Mouse (Mus musculus): ENCODE measurements around the gene Rin2. TPM values are rescaled to one million over a fixed set of nuclear protein-coding genes. Genes with fewer than 3 reads are reported as not detected.
A peak's percentile ranks its signal among the peaks of the same experiment; 100 is the strongest.

Gene Rin2
- polyA plus RNA-seq, 1 experiment from 2014 or later, result 16.0 TPM

DNA sequence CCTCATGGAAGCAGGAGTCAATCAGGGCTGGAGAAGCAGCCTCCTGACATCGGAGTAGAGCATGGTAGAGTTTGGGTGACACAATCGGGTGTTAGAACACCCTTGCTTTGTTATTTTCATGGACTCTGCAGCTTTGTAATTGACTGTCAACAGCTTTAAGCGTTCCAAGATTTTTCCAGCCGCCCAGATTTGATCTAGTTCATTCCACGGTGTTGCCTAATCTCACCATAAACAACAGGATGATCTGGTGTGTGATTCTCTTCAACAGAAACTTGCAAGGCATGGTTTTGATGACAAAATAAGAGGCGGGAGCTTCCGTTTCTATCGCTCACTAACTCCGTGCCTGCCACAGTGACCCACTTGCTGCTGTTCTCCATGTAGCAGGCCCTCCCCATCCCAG, 180.8 kb downstream of the Rin2 start:
- no peak for DNase-seq (ENCODE audit: low spot score)
- H3K4me1 ChIP-seq (replicated peaks), result peaks cover 23% of the 10 kb centered on the region
- H3K36me3 ChIP-seq, result no peaks in the 10 kb centered on the region
- no peak overlapping the region for H3K27ac ChIP-seq
- no peak overlapping the region for H3K4me3 ChIP-seq
- H3K9me3 ChIP-seq, result no peaks in the 10 kb centered on the region
- WGBS, result 92% methylated on average over 9 of the region's 9 CpGs
- no peaks in the 10 kb centered on the region for H3K27me3 ChIP-seq (ENCODE audit: insufficient read depth, poor library complexity, severe bottlenecking)

DNA sequence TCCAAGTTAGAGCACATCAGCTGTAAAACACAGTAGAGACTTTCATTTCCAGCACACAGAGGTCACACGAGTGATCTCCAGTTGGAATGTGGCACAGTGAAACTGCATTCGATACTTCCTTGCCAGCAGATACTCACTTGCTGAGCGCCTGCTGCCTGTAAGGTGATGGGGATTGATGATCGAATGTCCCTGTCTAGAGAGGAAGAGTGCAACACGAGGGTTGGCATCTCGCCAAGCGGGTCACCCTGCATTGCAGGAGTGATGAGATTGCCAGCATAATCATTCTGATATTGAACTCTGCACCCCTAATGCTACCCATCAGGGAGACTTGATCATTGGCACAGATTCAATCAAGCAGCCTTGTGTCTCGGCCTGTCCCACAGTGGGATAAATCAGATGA, 182.8 kb downstream of the Rin2 start:
- Histone ChIP-seq H3K4me1 (replicated peaks) (peaks cover 36% of the 10 kb centered on the region), H3K27ac (no peak overlapping the region), H3K4me3 (no peak overlapping the region), H3K36me3 (no peaks in the 10 kb centered on the region), H3K9me3 (no peaks in the 10 kb centered on the region), H3K27me3 (ENCODE audit: insufficient read depth, poor library complexity, severe bottlenecking) (no peaks in the 10 kb centered on the region)
- 88% methylated on average over 8 of the region's 8 CpGs for WGBS
- no peak for DNase-seq (ENCODE audit: low spot score)

DNA sequence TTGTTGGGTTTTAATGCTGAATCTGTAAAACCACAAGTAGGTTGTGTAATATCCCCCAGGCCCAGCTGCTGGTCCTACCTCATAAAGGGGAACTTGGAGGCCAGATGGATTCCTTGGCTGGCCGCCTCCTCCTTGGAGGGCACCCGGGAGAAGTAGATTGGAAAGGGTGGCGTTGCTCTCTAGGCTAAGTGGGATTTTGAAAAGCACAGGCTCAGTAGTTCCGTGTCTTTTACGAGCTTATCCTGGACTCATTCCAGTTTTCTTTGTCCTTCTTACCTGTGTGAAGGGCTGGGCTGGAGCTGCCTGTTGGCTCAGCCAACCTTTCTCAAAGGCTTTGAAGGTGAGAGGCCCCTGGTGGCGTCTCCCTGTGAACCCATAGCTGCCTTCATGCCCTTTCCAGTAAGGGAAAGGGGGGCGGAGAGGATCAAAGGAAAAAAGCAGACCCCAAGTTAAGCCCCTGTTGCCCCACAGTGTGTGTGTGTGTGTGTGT, 184.5 kb downstream of the Rin2 start:
- Histone ChIP-seq H3K9me3 (no peaks in the 10 kb centered on the region), H3K4me3 (peak overlapping the region; percentile 53; the same call in 1 of the 2 replicates), H3K36me3 (no peaks in the 10 kb centered on the region), H3K4me1 (replicated peaks) (peaks cover 36% of the 10 kb centered on the region), H3K27ac (peak overlapping the region; percentile 86), H3K27me3 (ENCODE audit: insufficient read depth, poor library complexity, severe bottlenecking) (no peaks in the 10 kb centered on the region)
- WGBS, result 58% methylated on average over 7 of the region's 7 CpGs
- no peak for DNase-seq (ENCODE audit: low spot score)

DNA sequence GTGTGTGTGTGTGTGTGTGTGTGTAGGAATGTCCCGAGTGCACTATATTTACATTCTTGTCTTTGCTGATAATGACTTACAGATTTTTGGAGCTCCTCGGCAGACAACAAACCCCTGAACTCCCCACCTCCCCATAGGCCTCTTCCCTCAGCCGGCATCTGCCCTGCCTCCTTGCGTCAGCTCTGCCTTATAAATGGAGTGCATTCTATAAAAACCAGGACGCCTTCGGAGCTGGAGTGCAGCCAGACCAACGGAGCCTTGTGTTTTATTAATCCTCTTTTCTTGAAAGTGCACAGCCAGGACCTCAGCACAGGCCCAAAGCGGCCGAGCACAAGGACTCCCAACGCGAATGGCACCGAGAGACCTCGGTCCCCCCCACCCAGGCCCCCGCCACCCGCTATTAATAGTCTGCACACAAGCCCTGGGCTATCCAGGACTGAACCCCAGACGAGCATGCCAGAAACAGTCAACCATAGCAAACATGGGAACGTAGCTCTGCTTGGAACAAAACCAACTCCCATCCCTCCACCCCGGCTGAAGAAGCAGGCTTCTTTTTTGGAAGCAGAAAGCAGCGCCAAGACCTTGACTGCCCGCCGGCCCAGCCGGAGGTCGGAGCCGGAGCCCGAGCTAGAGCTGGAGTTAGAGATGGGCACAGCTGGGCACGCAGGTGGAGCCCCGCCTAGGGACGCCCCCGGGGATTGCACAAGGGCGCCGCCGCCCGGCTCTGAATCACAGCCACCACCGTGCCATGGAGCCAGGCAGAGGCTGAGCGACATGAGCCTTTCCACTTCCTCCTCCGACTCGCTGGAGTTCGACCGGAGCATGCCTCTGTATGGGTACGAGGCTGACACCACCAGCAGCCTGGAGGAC, 185.2 kb downstream of the Rin2 start:
- peak; percentile 68 for DNase-seq (ENCODE audit: low spot score)
- peak overlapping the region; percentile 86 for H3K27ac ChIP-seq
- H3K36me3 ChIP-seq, result no peaks in the 10 kb centered on the region
- peak overlapping the region; percentile 53 for H3K4me3 ChIP-seq
- H3K27me3 ChIP-seq (ENCODE audit: insufficient read depth, poor library complexity, severe bottlenecking), result no peaks in the 10 kb centered on the region
- H3K9me3 ChIP-seq, result no peaks in the 10 kb centered on the region
- WGBS, result 11% methylated on average over 40 of the region's 40 CpGs
- peaks cover 36% of the 10 kb centered on the region for H3K4me1 ChIP-seq (replicated peaks)

DNA sequence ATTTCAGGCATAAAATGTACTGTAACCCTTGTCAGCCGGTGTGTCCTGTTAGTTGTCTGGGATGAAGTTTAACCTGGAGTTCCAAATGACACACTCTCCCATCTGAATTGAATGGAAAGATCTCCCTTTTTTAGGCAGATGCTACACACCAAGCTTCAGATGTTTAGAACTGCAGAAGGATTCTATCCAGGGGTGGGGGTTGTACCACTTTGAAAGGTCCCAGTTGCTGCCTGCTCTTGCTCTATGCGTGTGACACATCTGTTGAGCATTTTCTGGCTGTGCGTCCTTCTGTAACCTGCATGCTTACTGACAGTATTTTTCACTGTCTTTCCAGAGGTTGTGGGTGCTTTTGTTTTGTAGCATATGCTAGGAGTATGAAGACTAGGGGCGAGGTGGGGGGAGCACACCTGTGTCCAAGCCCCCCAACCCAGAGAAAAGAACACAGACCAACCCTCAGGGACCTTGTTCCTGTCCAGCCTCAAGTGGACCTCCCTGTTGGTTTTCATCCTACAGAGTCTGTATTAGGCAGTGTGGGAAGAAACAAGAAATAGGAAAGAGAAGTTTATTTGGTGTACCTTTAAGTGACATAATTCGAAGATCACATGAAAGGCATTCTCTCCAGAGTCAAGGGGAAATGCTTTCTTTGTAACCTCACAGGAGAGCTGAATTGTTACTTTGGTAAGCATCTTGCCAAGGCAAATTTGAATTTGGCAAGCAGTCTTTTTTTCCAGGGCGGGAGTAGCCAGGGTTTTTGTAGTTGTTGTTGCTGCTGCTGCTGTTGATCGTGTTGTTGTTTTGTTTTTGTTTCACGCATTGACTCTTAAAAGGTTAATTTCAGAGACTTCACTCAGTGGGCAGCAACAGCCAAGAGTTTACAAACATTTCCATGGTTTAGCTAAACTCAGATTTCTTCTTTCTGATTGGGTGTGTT, 186.4 kb downstream of the Rin2 start:
- H3K4me1 ChIP-seq (replicated peaks), result peaks cover 36% of the 10 kb centered on the region
- H3K27ac ChIP-seq, result peak overlapping the region; percentile 86
- no peaks in the 10 kb centered on the region for H3K36me3 ChIP-seq
- peak overlapping the region; percentile 53 for H3K4me3 ChIP-seq
- no peaks in the 10 kb centered on the region for H3K9me3 ChIP-seq
- WGBS, result 62% methylated on average over 8 of the region's 8 CpGs
- no peak for DNase-seq (ENCODE audit: low spot score)
- H3K27me3 ChIP-seq (ENCODE audit: insufficient read depth, poor library complexity, severe bottlenecking), result no peaks in the 10 kb centered on the region

DNA sequence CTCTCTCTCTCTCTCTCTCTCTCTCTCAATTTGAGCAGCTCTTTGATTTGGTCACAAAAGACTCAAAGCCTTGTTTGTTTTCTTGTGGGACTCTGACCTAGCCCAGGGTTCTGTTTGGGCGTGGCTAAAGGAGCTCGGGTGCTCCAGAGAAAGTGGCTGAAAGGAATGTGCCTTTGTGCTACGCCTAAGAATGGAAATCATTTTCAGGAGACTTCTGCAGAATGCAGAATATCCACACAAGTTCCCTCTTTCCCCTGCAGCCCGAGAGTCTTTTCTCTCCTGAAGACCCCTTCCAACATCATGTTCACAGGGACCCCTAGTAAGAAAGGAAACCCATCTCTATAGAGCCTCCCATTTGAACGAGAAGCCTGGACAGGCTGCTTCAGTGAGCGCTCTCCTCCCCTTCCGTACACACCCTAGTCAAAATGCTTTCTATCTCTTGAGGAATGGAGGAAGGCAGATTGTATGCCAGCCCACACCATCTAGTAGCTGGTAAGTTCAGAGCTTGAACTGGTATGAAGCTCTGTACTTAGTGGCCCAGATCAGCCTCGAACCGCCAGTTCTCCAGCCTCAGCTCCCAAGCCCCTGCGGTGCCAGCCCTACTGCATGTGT, 187.3 kb downstream of the Rin2 start:
- Histone ChIP-seq H3K9me3 (no peaks in the 10 kb centered on the region), H3K36me3 (no peaks in the 10 kb centered on the region), H3K27me3 (ENCODE audit: insufficient read depth, poor library complexity, severe bottlenecking) (no peaks in the 10 kb centered on the region), H3K27ac (peak overlapping the region; percentile 86), H3K4me1 (replicated peaks) (peaks cover 36% of the 10 kb centered on the region), H3K4me3 (peak overlapping the region; percentile 53)
- 39% methylated on average over 10 of the region's 10 CpGs for WGBS
- DNase-seq (ENCODE audit: low spot score), result peak; percentile 40

DNA sequence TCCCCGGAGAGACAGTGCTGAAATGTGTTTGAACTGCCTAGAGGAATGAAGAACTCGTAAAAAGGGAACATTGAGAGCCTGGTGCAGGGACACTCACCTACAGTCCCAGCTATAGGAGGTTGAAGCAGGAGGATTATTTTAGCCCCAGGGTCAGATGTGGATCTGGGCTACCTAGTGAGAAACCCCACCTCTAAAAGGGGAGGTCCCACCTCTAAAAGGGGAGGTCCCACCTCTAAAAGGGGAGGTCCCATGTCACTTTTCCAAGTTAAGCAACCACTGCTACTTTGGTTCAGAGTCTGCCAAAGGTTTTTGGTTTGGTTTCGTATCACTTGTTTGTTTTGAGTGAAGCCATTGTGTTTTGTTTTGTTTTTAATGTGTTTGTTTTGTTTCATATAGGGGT, 190.3 kb downstream of the Rin2 start:
- Histone ChIP-seq H3K4me3 (no peak overlapping the region), H3K36me3 (no peaks in the 10 kb centered on the region), H3K27ac (no peak overlapping the region), H3K9me3 (no peaks in the 10 kb centered on the region), H3K4me1 (replicated peaks) (peaks cover 24% of the 10 kb centered on the region), H3K27me3 (ENCODE audit: insufficient read depth, poor library complexity, severe bottlenecking) (no peaks in the 10 kb centered on the region)
- WGBS, result 88% methylated on average over 3 of the region's 3 CpGs
- no peak for DNase-seq (ENCODE audit: low spot score)

DNA sequence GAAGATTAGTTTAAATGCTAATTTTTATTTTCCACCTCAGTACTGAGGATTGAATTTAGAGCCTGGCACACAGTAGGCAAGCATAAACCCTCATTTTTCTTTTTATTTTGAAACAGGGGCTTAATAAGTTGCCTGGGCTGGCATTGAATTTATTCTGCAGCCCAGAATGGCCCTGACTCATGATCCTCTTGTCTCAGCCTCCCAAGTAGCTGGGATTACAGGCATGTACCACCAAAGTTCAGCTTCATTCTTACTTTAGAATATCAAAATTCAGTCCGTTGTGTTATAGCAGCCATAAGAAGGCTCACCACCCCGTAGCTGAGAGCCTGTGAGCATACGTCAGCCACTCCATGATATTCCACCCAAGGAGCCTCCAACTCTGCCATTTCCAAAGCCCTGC, 191.2 kb downstream of the Rin2 start:
- 91% methylated on average over 3 of the region's 3 CpGs for WGBS
- no peaks in the 10 kb centered on the region for H3K36me3 ChIP-seq
- H3K9me3 ChIP-seq, result no peaks in the 10 kb centered on the region
- no peaks in the 10 kb centered on the region for H3K27me3 ChIP-seq (ENCODE audit: insufficient read depth, poor library complexity, severe bottlenecking)
- peaks cover 15% of the 10 kb centered on the region for H3K4me1 ChIP-seq (replicated peaks)
- H3K27ac ChIP-seq, result no peak overlapping the region
- no peak overlapping the region for H3K4me3 ChIP-seq
- no peak for DNase-seq (ENCODE audit: low spot score)

DNA sequence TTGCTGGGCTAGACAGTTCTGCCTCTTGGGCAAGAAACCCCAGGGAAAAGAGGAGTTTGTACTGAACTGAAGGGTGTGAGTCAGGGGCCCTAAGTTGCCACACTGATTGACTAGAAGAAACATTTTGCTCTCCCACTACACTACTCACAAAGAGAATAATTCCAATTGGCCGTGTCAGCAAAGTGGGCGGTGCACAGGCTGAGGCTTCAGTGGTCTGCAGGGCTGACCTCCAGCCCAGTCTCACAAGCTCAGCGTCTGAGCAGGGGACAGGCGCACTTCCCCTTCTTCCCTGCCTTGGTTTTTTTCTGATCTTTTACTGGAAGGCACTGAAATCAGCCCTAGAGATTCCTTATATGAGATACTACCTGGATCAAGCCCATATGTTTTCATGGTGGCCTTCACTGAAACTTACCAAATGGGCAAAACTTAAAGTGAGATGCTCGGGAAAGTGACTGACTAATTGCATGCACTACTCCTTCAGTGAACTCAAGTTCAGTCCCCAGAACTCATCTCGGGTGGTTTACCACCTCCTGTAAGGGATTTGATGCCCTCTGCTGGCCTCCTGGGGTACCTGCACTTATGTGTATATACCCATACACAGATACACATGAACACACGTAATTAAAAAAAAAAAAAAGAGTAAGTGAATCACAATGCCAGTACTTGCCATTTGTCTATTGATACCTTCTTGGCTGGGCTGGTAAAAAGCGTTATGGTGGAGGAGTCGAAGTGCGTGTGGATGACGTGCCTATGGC, 191.9 kb downstream of the Rin2 start:
- no peak for DNase-seq (ENCODE audit: low spot score)

DNA sequence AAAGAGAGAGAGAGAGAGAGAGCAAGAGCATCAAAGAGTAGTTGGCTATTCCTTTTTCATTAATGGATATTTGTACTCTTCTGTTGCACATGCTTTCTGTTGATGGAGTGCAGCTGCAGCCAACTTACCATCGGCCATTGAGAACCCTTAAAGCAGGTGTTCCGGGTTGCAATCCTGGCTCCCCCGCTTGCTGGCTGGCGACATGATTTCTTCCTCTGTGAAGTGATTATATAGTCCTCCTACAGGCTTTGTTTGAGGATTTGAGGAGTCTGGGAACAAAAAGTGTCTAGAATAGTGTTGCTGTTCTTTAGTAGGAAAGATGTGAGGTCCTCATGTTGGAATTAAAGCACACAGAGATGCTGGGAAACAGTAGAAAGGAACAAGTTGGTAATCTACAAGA, 196.3 kb downstream of the Rin2 start:
- H3K9me3 ChIP-seq, result no peaks in the 10 kb centered on the region
- no peaks in the 10 kb centered on the region for H3K27me3 ChIP-seq (ENCODE audit: insufficient read depth, poor library complexity, severe bottlenecking)
- H3K4me3 ChIP-seq, result no peak overlapping the region
- 97% methylated on average over 4 of the region's 4 CpGs for WGBS
- no peak overlapping the region for H3K27ac ChIP-seq
- H3K4me1 ChIP-seq (replicated peaks), result no peaks in the 10 kb centered on the region
- H3K36me3 ChIP-seq, result no peaks in the 10 kb centered on the region
- no peak for DNase-seq (ENCODE audit: low spot score)

More for the DNA sequence above, 191.9 kb downstream of the Rin2 start:
- Histone ChIP-seq H3K27ac (no peak overlapping the region), H3K9me3 (no peaks in the 10 kb centered on the region), H3K36me3 (no peaks in the 10 kb centered on the region), H3K27me3 (ENCODE audit: insufficient read depth, poor library complexity, severe bottlenecking) (no peaks in the 10 kb centered on the region), H3K4me3 (no peak overlapping the region), H3K4me1 (replicated peaks) (peaks cover 8% of the 10 kb centered on the region)
- 93% methylated on average over 11 of the region's 11 CpGs for WGBS

DNA sequence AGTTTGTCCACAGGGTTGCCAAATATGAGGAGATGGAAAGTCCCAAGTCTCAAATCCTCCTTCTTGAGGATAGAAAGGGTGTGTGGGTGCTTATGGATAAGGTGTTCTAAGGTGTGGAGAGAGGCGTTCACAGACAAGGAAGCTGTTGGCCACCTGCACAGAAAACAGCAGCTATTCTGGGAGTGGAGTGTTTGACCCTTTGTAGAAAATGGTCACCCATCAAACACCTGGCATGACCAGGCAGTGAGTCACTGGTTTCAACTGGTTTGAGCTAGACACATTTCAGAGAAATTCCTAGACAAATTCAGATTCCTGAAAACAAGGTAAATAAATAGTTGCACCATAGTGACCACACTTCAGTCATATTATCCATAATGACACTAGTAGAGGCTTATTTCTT, 197.1 kb downstream of the Rin2 start:
- no peaks in the 10 kb centered on the region for H3K4me1 ChIP-seq (replicated peaks)
- no peak for DNase-seq (ENCODE audit: low spot score)
- 86% methylated on average over 1 of the region's 1 CpGs for WGBS
- H3K27ac ChIP-seq, result no peak overlapping the region
- H3K27me3 ChIP-seq (ENCODE audit: insufficient read depth, poor library complexity, severe bottlenecking), result no peaks in the 10 kb centered on the region
- H3K4me3 ChIP-seq, result no peak overlapping the region
- no peaks in the 10 kb centered on the region for H3K9me3 ChIP-seq
- H3K36me3 ChIP-seq, result no peaks in the 10 kb centered on the region

DNA sequence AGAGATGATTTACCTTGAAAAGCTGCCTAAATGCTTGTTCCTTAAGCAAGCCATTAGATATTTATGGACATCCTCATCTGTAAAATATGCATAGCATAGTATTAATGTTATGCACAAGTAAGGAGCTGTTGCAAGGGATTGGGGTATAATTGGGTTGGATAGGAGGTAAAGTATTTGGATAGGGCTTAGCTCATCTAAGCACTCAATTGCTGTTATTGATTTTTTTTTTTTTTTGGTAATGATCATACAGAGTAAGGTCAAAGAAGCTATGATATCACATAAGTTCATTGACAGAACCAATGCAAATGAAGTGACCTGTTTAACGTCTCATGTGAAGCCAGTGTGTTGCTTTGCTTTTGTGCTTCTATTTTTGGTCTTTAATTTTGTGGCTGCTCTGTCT, 198.9 kb downstream of the Rin2 start:
- H3K9me3 ChIP-seq, result no peaks in the 10 kb centered on the region
- H3K27me3 ChIP-seq (ENCODE audit: insufficient read depth, poor library complexity, severe bottlenecking), result no peaks in the 10 kb centered on the region
- DNase-seq (ENCODE audit: low spot score), result no peak
- WGBS, result 85% methylated on average over 1 of the region's 1 CpGs
- no peak overlapping the region for H3K27ac ChIP-seq
- H3K4me1 ChIP-seq (replicated peaks), result no peaks in the 10 kb centered on the region
- no peak overlapping the region for H3K4me3 ChIP-seq
- H3K36me3 ChIP-seq, result peaks cover 3% of the 10 kb centered on the region
